Mouse (Mus musculus) cerebellum, postnatal 25 days (tissue): ENCODE data around the gene Olfr345.

ENCODE experiments used
- DNase-seq, 2 experiments: peaks; one replicate each; pipeline ENCODE4 v3.0.0; 2021; ENCODE audit warnings: mixed read lengths in 2 of 2

The Olfr345 gene

GRCm38 (mm10) chr2:36639741-36640140, at the start of gene Olfr345:
TSS of gene Olfr345 (plus strand) at chr2:36640041.
- no peak for DNase-seq

GRCm38 (mm10) chr2:36685488-36685887, 45.6 kb downstream of the Olfr345 start, which contains the start of gene Olfr346:
TSS of gene Olfr346 (plus strand) at chr2:36685788.
- DNase-seq = no peak
